Mouse (Mus musculus) myocyte (in vitro differentiated cells): Measurements from ENCODE around the gene Ttyh1. TPM values are rescaled to one million over a fixed set of nuclear protein-coding genes. Genes with fewer than 3 reads are reported as not detected.

Experiments
- H3K27me3 ChIP-seq: one replicate; pipeline ENCODE4 v1.6.1; 2011; ENCODE audit not compliant: control insufficient read depth, insufficient read depth, insufficient read length
- H3K36me3 ChIP-seq: one replicate; pipeline ENCODE4 v1.6.1; 2011; ENCODE audit not compliant: control insufficient read depth, insufficient read depth
- H3K4me2 ChIP-seq: one replicate; pipeline ENCODE4 v1.6.1; 2011; ENCODE audit warnings: low read depth, control low read depth
- H3K4me3 ChIP-seq: one replicate; pipeline ENCODE4 v1.5.1; 2011; ENCODE audit warnings: mild to moderate bottlenecking, control low read depth, moderate library complexity
- H3K79me2 ChIP-seq: one replicate; pipeline ENCODE4 v1.6.1; 2011; ENCODE audit not compliant: control insufficient read depth, insufficient read depth
- H3ac ChIP-seq: one replicate; pipeline ENCODE4 v1.6.1; 2011; ENCODE audit not compliant: control insufficient read depth, insufficient read length
- CEBPB ChIP-seq: IDR thresholded peaks from 2 replicates; pipeline ENCODE4 v1.6.1; 2011; ENCODE audit warnings: mild to moderate bottlenecking, moderate library complexity; ENCODE audit not compliant: poor library complexity, insufficient read depth, severe bottlenecking
- E2F4 ChIP-seq: IDR thresholded peaks from one replicate; pipeline ENCODE4 v1.6.1; 2011; ENCODE audit warnings: mild to moderate bottlenecking, control low read depth, moderate library complexity; ENCODE audit not compliant: insufficient read depth
- MAX ChIP-seq: IDR thresholded peaks from one replicate; pipeline ENCODE4 v1.6.1; 2011; ENCODE audit warnings: low read depth, mild to moderate bottlenecking, control low read depth
- MYOD1 ChIP-seq, 3 experiments: IDR thresholded peaks; one replicate each; pipeline ENCODE4 v1.6.1; 2011; ENCODE audit warnings: control low read depth in 2 of 3, low read depth in 2 of 3, mild to moderate bottlenecking in 2 of 3, moderate library complexity in 1 of 3; ENCODE audit not compliant: insufficient read length in 2 of 3, control insufficient read depth in 1 of 3
- MYOG ChIP-seq, 3 experiments: IDR thresholded peaks; one replicate each; pipeline ENCODE4 v1.6.1; 2011; ENCODE audit warnings: control low read depth in 2 of 3, low read depth in 2 of 3, mild to moderate bottlenecking in 2 of 3; ENCODE audit not compliant: insufficient read length in 2 of 3, control insufficient read depth in 1 of 3, insufficient read depth in 1 of 3
- POLR2A ChIP-seq: IDR thresholded peaks from one replicate; pipeline ENCODE4 v1.6.1; 2011; ENCODE audit warnings: low read depth, mild to moderate bottlenecking, control low read depth, moderate library complexity; ENCODE audit not compliant: insufficient read length
- POLR2AphosphoS2 ChIP-seq: IDR thresholded peaks from one replicate; pipeline ENCODE4 v1.6.1; 2011; ENCODE audit warnings: low read depth, control low read depth; ENCODE audit not compliant: insufficient read length
- REST ChIP-seq: IDR thresholded peaks from one replicate; pipeline ENCODE4 v1.6.1; 2011; ENCODE audit warnings: mild to moderate bottlenecking, control low read depth, moderate library complexity; ENCODE audit not compliant: insufficient read depth, insufficient read length
- SRF ChIP-seq: IDR thresholded peaks from one replicate; pipeline ENCODE4 v1.6.1; 2011; ENCODE audit warnings: low read depth; ENCODE audit not compliant: control insufficient read depth, insufficient read length
- TCF12 ChIP-seq: IDR thresholded peaks from one replicate; pipeline ENCODE4 v1.6.1; 2011; ENCODE audit warnings: mild to moderate bottlenecking, control low read depth; ENCODE audit not compliant: poor library complexity, insufficient read depth, severe bottlenecking
- TCF3 ChIP-seq: IDR thresholded peaks from one replicate; pipeline ENCODE4 v1.6.1; 2011; ENCODE audit warnings: low read depth, control low read depth; ENCODE audit not compliant: insufficient read length
- USF1 ChIP-seq: IDR thresholded peaks from one replicate; pipeline ENCODE4 v1.6.1; 2011; ENCODE audit warnings: low read depth, mild to moderate bottlenecking, control low read depth, moderate library complexity
- polyA plus RNA-seq: library from polyadenylated mRNA; unstranded; fragments of >200 nt; fragmentation: generic; extraction: Trizol; gene quantifications from one replicate; pipeline ENCODE4 v1.2.1, GENCODE M21; 2012; ENCODE audit warnings: missing spikeins

Gene Ttyh1
- polyA plus RNA-seq, 1 experiment: 0.10 TPM

- Histone ChIP-seq H3K4me2 (no peak overlapping the region), H3K4me3 (no peak overlapping the region), H3ac (no peak overlapping the region), H3K27me3 (no peaks in the 10 kb centered on the region), H3K36me3 (no peaks in the 10 kb centered on the region), H3K79me2 (no peaks in the 10 kb centered on the region)
- TF ChIP-seq CEBPB (no peak), TCF12 (no peak), MAX (no peak), USF1 (no peak), TCF3 (no peak), POLR2A (no peak), MYOG (IDR thresholded peaks at IDR 0.05; ENCODE audit: control insufficient read depth in 1 of 3, insufficient read depth in 1 of 3, insufficient read length in 2 of 3, low read depth in 2 of 3) (no peak), POLR2AphosphoS2 (no peak), REST (no peak), MYOD1 (IDR thresholded peaks at IDR 0.05; ENCODE audit: control insufficient read depth in 1 of 3, insufficient read length in 2 of 3, low read depth in 2 of 3) (no peak), SRF (no peak), E2F4 (no peak)
Observed at GRCm38 (mm10) chr7:4081706-4082105, 37.5 kb upstream of the Ttyh1 start.

- Histone ChIP-seq H3K4me3 (peak overlapping the region; percentile 7), H3K79me2 (no peaks in the 10 kb centered on the region), H3K4me2 (peak overlapping the region; percentile 92), H3K27me3 (no peaks in the 10 kb centered on the region), H3K36me3 (no peaks in the 10 kb centered on the region), H3ac (no peak overlapping the region)
- TF ChIP-seq MYOD1 (IDR thresholded peaks at IDR 0.05; ENCODE audit: control insufficient read depth in 1 of 3, insufficient read length in 2 of 3, low read depth in 2 of 3) (no peak), TCF12 (no peak), CEBPB (no peak), SRF (no peak), MYOG (IDR thresholded peaks at IDR 0.05; ENCODE audit: control insufficient read depth in 1 of 3, insufficient read depth in 1 of 3, insufficient read length in 2 of 3, low read depth in 2 of 3) (no peak), USF1 (no peak), MAX (no peak), TCF3 (no peak), REST (no peak), POLR2AphosphoS2 (no peak), POLR2A (no peak), E2F4 (no peak)
Observed at GRCm38 (mm10) chr7:4082804-4083203, 36.4 kb upstream of the Ttyh1 start.

- Histone ChIP-seq H3K27me3 (no peaks in the 10 kb centered on the region), H3K36me3 (no peaks in the 10 kb centered on the region), H3K79me2 (no peaks in the 10 kb centered on the region), H3K4me3 (no peak overlapping the region), H3ac (no peak overlapping the region), H3K4me2 (no peak overlapping the region)
- TF ChIP-seq SRF (no peak), TCF3 (no peak), MYOG (IDR thresholded peaks at IDR 0.05; ENCODE audit: control insufficient read depth in 1 of 3, insufficient read depth in 1 of 3, insufficient read length in 2 of 3, low read depth in 2 of 3) (no peak), POLR2AphosphoS2 (no peak), MAX (no peak), MYOD1 (IDR thresholded peaks at IDR 0.05; ENCODE audit: control insufficient read depth in 1 of 3, insufficient read length in 2 of 3, low read depth in 2 of 3) (no peak), CEBPB (no peak), TCF12 (no peak), REST (no peak), USF1 (no peak), POLR2A (no peak), E2F4 (no peak)
Observed at GRCm38 (mm10) chr7:4084161-4084560, 35.0 kb upstream of the Ttyh1 start.

- no peaks in the 10 kb centered on the region for H3K36me3 ChIP-seq
- no peak for TF ChIP-seq USF1
- no peaks in the 10 kb centered on the region for H3K27me3 ChIP-seq
- no peaks in the 10 kb centered on the region for H3K79me2 ChIP-seq
- no peak overlapping the region for H3ac ChIP-seq
- no peak overlapping the region for H3K4me3 ChIP-seq
- no peak overlapping the region for H3K4me2 ChIP-seq
Observed at GRCm38 (mm10) chr7:4085562-4085961, 33.6 kb upstream of the Ttyh1 start.

GRCm38 (mm10) chr7:4087238-4087895 is 31.8 kb upstream of the Ttyh1 start:
- H3K27me3 ChIP-seq: no peaks in the 10 kb centered on the region
- H3K4me3 ChIP-seq: no peak overlapping the region
- H3K36me3 ChIP-seq: no peaks in the 10 kb centered on the region
- no peak overlapping the region for H3ac ChIP-seq
- no peaks in the 10 kb centered on the region for H3K79me2 ChIP-seq
- TF ChIP-seq CEBPB (no peak), TCF12 (no peak), E2F4 (no peak), TCF3 (no peak), MYOD1 (IDR thresholded peaks at IDR 0.05; ENCODE audit: control insufficient read depth in 1 of 3, insufficient read length in 2 of 3, low read depth in 2 of 3) (no peak), SRF (no peak), USF1 (no peak), MYOG (IDR thresholded peaks at IDR 0.05; ENCODE audit: control insufficient read depth in 1 of 3, insufficient read depth in 1 of 3, insufficient read length in 2 of 3, low read depth in 2 of 3) (no peak), REST (no peak), POLR2AphosphoS2 (no peak)
- no peak overlapping the region for H3K4me2 ChIP-seq
